19 mouse cellular contexts compared by ENCODE assay signal in the genomic region with DNA sequence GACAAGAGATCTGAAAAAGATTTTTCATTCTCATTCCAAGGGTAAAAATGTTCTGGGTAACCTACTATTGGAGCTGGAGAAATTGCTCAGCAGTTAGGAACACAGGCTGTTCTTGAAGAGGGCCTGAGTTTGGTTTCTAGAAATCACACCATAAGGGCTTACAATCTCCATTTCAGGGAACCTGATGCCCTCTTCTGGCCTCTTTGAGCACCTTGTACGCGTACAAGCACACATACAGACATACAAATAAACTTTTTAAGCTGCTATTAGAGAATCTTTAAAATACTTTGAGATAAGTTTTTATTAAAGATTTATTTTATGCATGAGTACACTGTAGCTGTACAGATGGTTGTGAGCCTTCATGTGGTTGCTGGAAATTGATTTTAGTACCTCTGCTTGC. TPM values are rescaled to one million over a fixed set of nuclear protein-coding genes. Genes with fewer than 3 reads are reported as not detected.
"Had no signal": no experiment of that assay in that cellular context is flagged by ENCODE, and none has a peak within 500 bp of the region (broad histone marks: within the 10 kb centered on the region; RNA-seq: fewer than 3 reads in every experiment).

No protein-coding gene starts in this region.

- H3K4me3 ChIP-seq: kidney, embryonic 15.5 days; limb, embryonic 10.5 days; limb, embryonic 13.5 days; liver, embryonic 13.5 days; stomach, embryonic 15.5 days had no signal

- H3K9ac ChIP-seq: kidney, embryonic 15.5 days; limb, embryonic 13.5 days; liver, embryonic 13.5 days; lung, embryonic 14.5 days; stomach, embryonic 15.5 days had no signal

- H3K27me3 ChIP-seq: kidney, embryonic 15.5 days; limb, embryonic 13.5 days; liver, embryonic 13.5 days; stomach, embryonic 15.5 days had no signal

- H3K9me3 ChIP-seq: kidney, embryonic 15.5 days; limb, embryonic 10.5 days; limb, embryonic 13.5 days; liver, embryonic 13.5 days; stomach, embryonic 15.5 days had no signal

- DNase-seq: kidney, adult 11 months; kidney, adult 8-10 months; kidney, postnatal 10 days; kidney, postnatal 36 days; liver, embryonic 13.5 days; lung, embryonic 14.5 days; midbrain, embryonic 14.5 days; right cerebral cortex, adult 18-20 months; right cerebral cortex, postnatal 14 days; right cerebral cortex, postnatal 4 days; thymus, postnatal 25 days had no signal

- H3K4me1 ChIP-seq: limb, embryonic 10.5 days; limb, embryonic 13.5 days; stomach, embryonic 15.5 days had no signal

- ATAC-seq: lung, postnatal 0 days had no signal

- H3K27ac ChIP-seq: kidney, embryonic 15.5 days; limb, embryonic 10.5 days; limb, embryonic 13.5 days; liver, embryonic 13.5 days; macrophage; stomach, embryonic 15.5 days had no signal

- H3K4me2 ChIP-seq: kidney, embryonic 15.5 days; limb, embryonic 13.5 days; liver, embryonic 13.5 days; lung, embryonic 14.5 days; stomach, embryonic 15.5 days had no signal

RNA-seq across cellular contexts. Expression of a gene that starts 38.7 kb away (rescaled TPM):
- total RNA-seq: layer of hippocampus, postnatal 14 days; left cerebral cortex, postnatal 25 days had no signal
